Mouse (Mus musculus): ENCODE data around the gene Tmem86a. TPM values are rescaled to one million over a fixed set of nuclear protein-coding genes. Genes with fewer than 3 reads are reported as not detected.
A peak's percentile ranks its signal among the peaks of the same experiment; 100 is the strongest.
"Not testable (repeated sequence)": the region's sequence is repeated elsewhere in the genome, so short reads cannot be mapped to it uniquely, and the experiment has no call there.

The Tmem86a gene
- polyA plus RNA-seq, 1 experiment, result 42.8 TPM

DNA sequence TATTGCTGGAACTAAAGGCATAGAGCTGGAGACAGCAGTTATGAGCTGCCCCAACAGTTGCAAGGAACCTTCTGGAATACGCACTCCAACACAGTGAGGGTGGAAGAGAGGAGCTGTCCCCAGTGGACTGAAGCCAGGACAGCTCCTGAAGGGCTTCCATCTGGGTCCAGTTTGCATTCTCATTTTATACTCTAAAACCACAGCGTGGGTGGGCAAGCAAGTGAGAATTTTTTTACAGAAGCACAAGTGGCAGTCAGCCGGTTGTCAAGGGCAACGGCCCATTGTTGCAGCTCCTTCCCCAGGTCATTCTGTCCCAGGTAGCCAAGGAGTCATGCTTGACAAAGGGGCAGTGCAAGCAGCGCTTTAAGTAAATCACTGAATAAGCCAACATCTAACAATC lies 30.8 kb upstream of the Tmem86a start:
- H3K27ac ChIP-seq (ENCODE audit: control insufficient read depth, insufficient read depth, low read depth, low read length), result no peak overlapping the region
- H3K36me3 ChIP-seq (ENCODE audit: control insufficient read depth, insufficient read depth, low read length), result no peaks in the 10 kb centered on the region
- no peaks in the 10 kb centered on the region for H3K27me3 ChIP-seq (ENCODE audit: control insufficient read depth, insufficient read depth, low read length)
- no peak overlapping the region for H3K4me3 ChIP-seq (ENCODE audit: control insufficient read depth, low read depth, low read length)
- H3K4me1 ChIP-seq (ENCODE audit: control insufficient read depth, insufficient read depth, low read length), result peaks cover 2% of the 10 kb centered on the region; the same call in 1 of the 2 replicates
- no peak for TF ChIP-seq CTCF (IDR thresholded peaks at IDR 0.05; ENCODE audit: control insufficient read depth, insufficient read depth, insufficient replicate concordance, low read depth, low read length)
- TF ChIP-seq POLR2A (IDR thresholded peaks at IDR 0.05; ENCODE audit: control insufficient read depth, low read depth, low read length), result no peak

DNA sequence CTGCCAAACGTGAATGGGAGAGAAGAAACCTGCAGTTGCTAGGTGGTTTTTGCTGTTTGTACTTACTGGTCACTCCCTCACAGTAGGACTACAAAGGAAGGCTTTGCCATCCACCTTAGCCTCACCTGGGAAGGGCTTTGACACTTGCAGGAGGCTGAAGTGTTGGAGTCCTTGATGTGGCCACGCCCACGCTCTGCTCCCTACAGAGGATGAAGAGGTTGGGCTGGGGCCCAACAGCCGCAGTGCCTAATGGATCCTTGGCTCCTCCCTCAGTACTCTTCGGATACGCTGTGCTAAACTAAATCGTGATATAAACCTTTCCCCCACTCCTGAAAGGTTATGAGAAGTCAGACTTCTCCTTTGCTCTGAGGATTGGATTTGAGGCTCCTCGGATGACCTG lies 29.4 kb upstream of the Tmem86a start:
- TF ChIP-seq CTCF (IDR thresholded peaks at IDR 0.05; ENCODE audit: control insufficient read depth, insufficient read depth, insufficient replicate concordance, low read depth, low read length) (no peak), POLR2A (IDR thresholded peaks at IDR 0.05; ENCODE audit: control insufficient read depth, low read depth, low read length) (no peak)
- Histone ChIP-seq H3K36me3 (ENCODE audit: control insufficient read depth, insufficient read depth, low read length) (no peaks in the 10 kb centered on the region), H3K4me1 (ENCODE audit: control insufficient read depth, insufficient read depth, low read length) (no peaks in the 10 kb centered on the region; the same call in 1 of the 2 replicates), H3K27ac (ENCODE audit: control insufficient read depth, insufficient read depth, low read depth, low read length) (no peak overlapping the region), H3K4me3 (ENCODE audit: control insufficient read depth, low read depth, low read length) (no peak overlapping the region), H3K27me3 (ENCODE audit: control insufficient read depth, insufficient read depth, low read length) (no peaks in the 10 kb centered on the region)

DNA sequence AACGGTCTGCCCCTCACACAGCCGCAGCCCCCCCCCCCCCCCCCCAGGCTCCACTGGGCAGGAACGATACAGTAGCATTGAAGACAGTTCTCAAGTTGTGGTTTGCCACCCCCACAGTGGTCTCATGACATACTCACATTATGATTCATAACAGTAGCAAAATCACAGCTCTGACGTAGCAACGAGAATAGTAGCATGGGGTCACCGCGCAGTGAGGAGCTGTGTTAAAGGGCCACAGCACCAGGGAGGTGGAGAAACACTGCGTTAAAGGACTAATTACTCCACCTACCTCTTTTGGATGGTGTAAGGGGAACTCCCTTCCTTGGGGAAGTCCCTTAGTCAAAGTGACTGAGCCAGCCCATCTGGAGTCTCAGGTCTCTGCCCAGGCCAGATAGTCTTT lies 27.9 kb upstream of the Tmem86a start:
- Histone ChIP-seq H3K4me3 (ENCODE audit: control insufficient read depth, low read depth, low read length) (no peak overlapping the region), H3K36me3 (ENCODE audit: control insufficient read depth, insufficient read depth, low read length) (no peaks in the 10 kb centered on the region), H3K27ac (ENCODE audit: control insufficient read depth, insufficient read depth, low read depth, low read length) (no peak overlapping the region), H3K4me1 (ENCODE audit: control insufficient read depth, insufficient read depth, low read length) (no peaks in the 10 kb centered on the region; the same call in 1 of the 2 replicates), H3K27me3 (ENCODE audit: control insufficient read depth, insufficient read depth, low read length) (no peaks in the 10 kb centered on the region)
- TF ChIP-seq CTCF (IDR thresholded peaks at IDR 0.05; ENCODE audit: control insufficient read depth, insufficient read depth, insufficient replicate concordance, low read depth, low read length) (no peak), POLR2A (IDR thresholded peaks at IDR 0.05; ENCODE audit: control insufficient read depth, low read depth, low read length) (no peak)

DNA sequence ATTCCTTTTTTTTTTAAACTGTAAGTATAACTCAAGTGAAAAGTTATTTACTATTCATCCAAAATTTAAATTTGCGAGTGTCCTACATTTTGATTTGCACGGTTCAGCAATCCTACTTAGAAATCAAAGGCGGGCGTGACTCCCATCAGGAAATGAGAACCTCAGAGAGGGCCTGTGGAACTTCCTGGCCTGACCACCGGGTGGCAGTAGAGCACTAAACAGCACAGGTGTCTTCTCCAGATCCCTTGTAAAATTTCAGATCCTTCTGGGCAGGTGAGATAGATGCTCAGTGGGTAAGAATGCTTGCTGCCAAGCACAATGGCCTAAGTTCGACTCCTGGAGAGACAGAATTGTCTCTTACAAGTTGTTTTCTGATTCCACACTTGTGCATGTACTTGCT lies 26.9 kb upstream of the Tmem86a start:
- H3K4me1 ChIP-seq (ENCODE audit: control insufficient read depth, insufficient read depth, low read length), result no peaks in the 10 kb centered on the region; the same call in 1 of the 2 replicates
- H3K36me3 ChIP-seq (ENCODE audit: control insufficient read depth, insufficient read depth, low read length), result no peaks in the 10 kb centered on the region
- no peaks in the 10 kb centered on the region for H3K27me3 ChIP-seq (ENCODE audit: control insufficient read depth, insufficient read depth, low read length)
- no peak overlapping the region for H3K27ac ChIP-seq (ENCODE audit: control insufficient read depth, insufficient read depth, low read depth, low read length)
- H3K4me3 ChIP-seq (ENCODE audit: control insufficient read depth, low read depth, low read length), result no peak overlapping the region
- TF ChIP-seq CTCF (IDR thresholded peaks at IDR 0.05; ENCODE audit: control insufficient read depth, insufficient read depth, insufficient replicate concordance, low read depth, low read length) (peak; percentile 80; the same call in 1 of the 2 replicates), POLR2A (IDR thresholded peaks at IDR 0.05; ENCODE audit: control insufficient read depth, low read depth, low read length) (no peak)

DNA sequence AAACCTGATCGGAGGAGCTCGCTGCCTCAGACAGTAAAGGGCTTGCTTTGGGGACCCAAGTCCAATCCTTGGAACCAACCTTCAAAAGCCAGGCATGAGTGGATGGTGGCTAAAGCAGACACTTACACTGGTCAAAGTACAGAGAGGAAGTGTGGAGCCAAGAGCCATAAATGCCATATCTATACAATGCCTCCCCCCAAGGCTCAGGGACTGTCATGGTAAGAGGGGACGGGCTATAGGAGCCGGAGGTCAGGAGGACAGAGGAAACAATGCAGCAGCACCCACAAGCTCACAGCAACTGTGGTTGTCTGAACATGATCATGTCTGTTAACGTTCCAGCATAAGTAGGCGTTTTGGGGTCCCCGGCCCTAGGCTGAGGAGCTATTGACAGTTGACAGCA lies 25.9 kb upstream of the Tmem86a start:
- Histone ChIP-seq H3K27me3 (ENCODE audit: control insufficient read depth, insufficient read depth, low read length) (no peaks in the 10 kb centered on the region), H3K4me1 (ENCODE audit: control insufficient read depth, insufficient read depth, low read length) (no peaks in the 10 kb centered on the region; the same call in 1 of the 2 replicates)
- TF ChIP-seq POLR2A (IDR thresholded peaks at IDR 0.05; ENCODE audit: control insufficient read depth, low read depth, low read length), result no peak
- no peak for TF ChIP-seq CTCF (IDR thresholded peaks at IDR 0.05; ENCODE audit: control insufficient read depth, insufficient read depth, insufficient replicate concordance, low read depth, low read length)

DNA sequence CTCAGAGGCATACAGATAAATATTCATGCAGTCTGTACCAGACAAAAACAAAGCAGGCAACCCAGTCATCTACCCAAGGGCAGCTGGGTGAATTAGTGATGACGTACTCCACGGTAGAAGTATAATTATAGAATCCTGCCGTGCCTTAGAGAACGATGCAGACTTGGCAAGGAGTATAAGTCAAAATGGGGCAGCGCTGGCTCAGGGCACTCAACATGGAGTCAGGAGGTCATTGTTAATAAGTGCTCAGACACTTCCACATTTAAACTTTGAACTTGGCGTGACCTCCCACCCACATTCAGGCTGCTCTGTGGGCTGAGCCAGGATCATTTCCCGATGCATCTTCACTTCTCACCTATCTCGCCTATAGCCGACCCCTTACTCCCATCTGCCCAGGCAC lies 25.0 kb upstream of the Tmem86a start:
- H3K27ac ChIP-seq (ENCODE audit: control insufficient read depth, insufficient read depth, low read depth, low read length), result no peak overlapping the region
- TF ChIP-seq CTCF (IDR thresholded peaks at IDR 0.05; ENCODE audit: control insufficient read depth, insufficient read depth, insufficient replicate concordance, low read depth, low read length) (no peak), POLR2A (IDR thresholded peaks at IDR 0.05; ENCODE audit: control insufficient read depth, low read depth, low read length) (no peak)
- no peaks in the 10 kb centered on the region; the same call in 1 of the 2 replicates for H3K4me1 ChIP-seq (ENCODE audit: control insufficient read depth, insufficient read depth, low read length)
- no peaks in the 10 kb centered on the region for H3K27me3 ChIP-seq (ENCODE audit: control insufficient read depth, insufficient read depth, low read length)
- no peaks in the 10 kb centered on the region for H3K36me3 ChIP-seq (ENCODE audit: control insufficient read depth, insufficient read depth, low read length)
- H3K4me3 ChIP-seq (ENCODE audit: control insufficient read depth, low read depth, low read length), result no peak overlapping the region

More for the DNA sequence above, 25.9 kb upstream of the Tmem86a start:
- no peak overlapping the region; the same call in 1 of the 2 replicates for H3K4me3 ChIP-seq (ENCODE audit: control insufficient read depth, low read depth, low read length)
- H3K36me3 ChIP-seq (ENCODE audit: control insufficient read depth, insufficient read depth, low read length), result no peaks in the 10 kb centered on the region
- no peak overlapping the region for H3K27ac ChIP-seq (ENCODE audit: control insufficient read depth, insufficient read depth, low read depth, low read length)

DNA sequence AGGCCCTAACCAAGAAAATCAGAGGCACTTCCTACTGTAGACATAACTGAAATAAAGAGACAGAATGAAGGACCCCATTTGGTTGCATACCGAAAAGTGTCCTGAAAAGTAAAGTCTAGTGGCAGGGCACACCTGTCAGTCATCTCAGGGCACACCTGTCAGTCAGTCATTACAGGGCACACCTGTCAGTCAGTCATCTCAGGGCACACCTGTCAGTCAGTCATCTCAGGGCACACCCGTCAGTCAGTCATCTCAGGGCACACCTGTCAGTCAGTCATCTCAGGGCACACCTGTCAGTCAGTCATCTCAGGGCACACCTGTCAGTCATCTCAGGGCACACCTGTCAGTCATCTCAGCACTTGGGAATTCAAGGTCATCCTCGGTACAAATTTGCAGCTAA lies 23.5 kb upstream of the Tmem86a start:
- H3K27me3 ChIP-seq (ENCODE audit: control insufficient read depth, insufficient read depth, low read length); H3K27ac ChIP-seq (ENCODE audit: control insufficient read depth, insufficient read depth, low read depth, low read length); H3K36me3 ChIP-seq (ENCODE audit: control insufficient read depth, insufficient read depth, low read length); H3K4me3 ChIP-seq (ENCODE audit: control insufficient read depth, low read depth, low read length); H3K4me1 ChIP-seq (ENCODE audit: control insufficient read depth, insufficient read depth, low read length): not testable (repeated sequence)

DNA sequence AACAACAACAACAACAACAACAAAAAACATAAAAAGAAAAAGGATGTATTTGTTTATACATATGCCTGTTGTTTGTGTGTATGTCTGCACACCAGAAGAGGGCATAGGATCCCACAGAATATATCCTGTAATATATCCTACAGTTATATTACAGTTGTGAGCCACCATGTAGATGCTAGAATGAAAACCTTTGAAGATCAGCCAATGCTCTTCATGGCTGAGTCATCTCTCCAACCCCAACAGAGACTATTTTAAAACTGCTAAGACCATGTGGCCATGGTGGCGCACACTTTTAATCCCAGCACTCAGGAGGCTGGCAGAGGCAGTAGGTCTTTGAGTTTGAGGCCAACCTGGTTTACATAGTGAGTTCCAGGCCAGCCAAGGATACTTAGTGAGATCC lies 22.9 kb upstream of the Tmem86a start:
- Histone ChIP-seq H3K4me3 (ENCODE audit: control insufficient read depth, low read depth, low read length) (no peak overlapping the region), H3K27ac (ENCODE audit: control insufficient read depth, insufficient read depth, low read depth, low read length) (no peak overlapping the region), H3K4me1 (ENCODE audit: control insufficient read depth, insufficient read depth, low read length) (no peaks in the 10 kb centered on the region), H3K36me3 (ENCODE audit: control insufficient read depth, insufficient read depth, low read length) (no peaks in the 10 kb centered on the region), H3K27me3 (ENCODE audit: control insufficient read depth, insufficient read depth, low read length) (no peaks in the 10 kb centered on the region)
- no peak for TF ChIP-seq CTCF (IDR thresholded peaks at IDR 0.05; ENCODE audit: control insufficient read depth, insufficient read depth, insufficient replicate concordance, low read depth, low read length)
- TF ChIP-seq POLR2A (IDR thresholded peaks at IDR 0.05; ENCODE audit: control insufficient read depth, low read depth, low read length), result no peak
